Mouse (Mus musculus) T-helper 17 cell (primary cell): ENCODE data around the gene Wrnip1.

ENCODE experiments used
- in situ Hi-C, 2 experiments: fragments of 300-600 bp; cut with MboI, MseI; formaldehyde crosslinking; loops; 1 replicate in 1 of 2; 2 replicates in 1 of 2; pipeline ENCODE4 v1.15.1; 2025; ENCODE audit warnings: high pct_unique_total_duplicates in 2 of 2

Gene Wrnip1

DNA sequence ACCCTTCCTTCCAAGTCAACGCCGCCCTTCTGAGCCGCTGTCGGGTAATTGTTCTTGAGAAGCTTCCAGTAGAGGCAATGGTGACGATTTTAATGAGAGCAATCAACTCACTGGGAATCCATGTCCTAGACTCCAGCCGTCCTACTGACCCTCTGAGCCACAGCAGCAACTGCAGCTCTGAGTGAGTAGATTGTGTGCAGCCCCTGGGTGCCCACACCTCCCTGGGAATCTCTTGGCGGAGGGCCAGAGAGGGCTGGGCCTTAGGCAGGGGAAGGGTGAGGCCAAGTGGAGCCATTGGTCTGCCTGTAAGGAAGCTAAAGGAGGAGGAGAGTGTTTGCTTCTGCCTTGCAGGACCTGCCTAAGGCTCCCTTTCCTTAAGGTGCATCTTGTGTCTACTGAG lies 5.0 kb downstream of the Wrnip1 start:
- in situ Hi-C loops = no loop called here

- in situ Hi-C loops = no loop called here
Observed at GRCm38 (mm10) chr13:32807624-32808023, 5.8 kb downstream of the Wrnip1 start.

DNA sequence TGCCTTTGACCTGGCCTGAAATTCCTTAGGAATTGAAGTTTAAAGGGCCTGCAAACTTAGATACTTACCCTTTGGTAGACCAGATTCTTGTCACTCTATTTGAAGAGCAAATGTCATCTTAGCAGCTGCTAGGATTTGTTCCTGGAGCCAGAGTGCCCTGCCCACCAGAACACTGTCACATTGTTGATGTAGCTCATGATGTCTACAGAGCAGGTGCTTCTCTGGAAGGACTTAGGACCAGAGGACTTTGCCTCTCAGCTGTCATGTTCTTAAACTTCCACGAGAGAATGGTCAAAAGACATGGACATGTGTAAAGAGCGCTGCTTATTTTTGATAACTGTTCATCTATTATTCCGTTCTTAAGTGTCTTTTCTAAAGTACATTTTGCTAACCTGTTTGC lies 17.4 kb downstream of the Wrnip1 start:
- in situ Hi-C loops = no loop called here

DNA sequence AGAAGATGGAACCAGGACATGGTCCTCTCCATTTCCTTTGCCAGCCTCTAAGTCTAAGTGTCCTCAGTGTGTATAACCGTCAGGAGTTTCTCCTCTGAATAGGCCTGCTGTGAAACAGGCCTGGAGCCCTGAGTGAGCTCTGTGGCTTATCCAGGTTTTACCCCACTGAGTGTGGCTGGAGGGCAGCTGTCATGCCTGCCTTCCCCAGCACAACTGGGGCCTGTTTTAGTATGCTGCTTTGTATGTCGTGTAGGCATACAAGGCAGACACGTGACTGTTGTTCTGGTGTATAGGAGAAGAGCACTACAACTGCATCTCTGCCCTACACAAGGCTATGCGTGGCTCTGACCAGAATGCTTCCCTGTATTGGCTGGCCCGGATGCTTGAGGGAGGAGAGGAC lies 18.1 kb downstream of the Wrnip1 start:
- in situ Hi-C loops = no loop called here

DNA sequence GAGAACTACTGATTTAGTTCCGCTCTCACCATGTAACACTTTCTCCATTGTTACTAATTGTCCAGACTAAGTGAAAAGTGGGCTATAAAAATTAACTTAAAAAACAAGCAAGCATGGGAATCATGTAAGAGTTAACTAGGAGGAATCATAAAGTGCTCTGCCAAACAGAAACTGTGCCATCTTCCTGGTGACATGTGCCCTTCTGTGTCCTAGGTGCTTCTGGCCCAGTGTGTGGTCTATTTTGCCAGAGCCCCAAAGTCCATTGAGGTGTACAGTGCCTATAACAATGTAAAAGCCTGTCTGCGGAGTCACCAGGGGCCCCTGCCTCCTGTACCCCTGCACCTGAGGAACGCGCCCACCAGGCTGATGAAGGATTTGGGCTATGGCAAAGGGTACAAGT lies 19.8 kb downstream of the Wrnip1 start:
- in situ Hi-C loops = no loop called here

- in situ Hi-C loops = no loop called here
Observed at GRCm38 (mm10) chr13:32823126-32823525, 21.3 kb downstream of the Wrnip1 start.

DNA sequence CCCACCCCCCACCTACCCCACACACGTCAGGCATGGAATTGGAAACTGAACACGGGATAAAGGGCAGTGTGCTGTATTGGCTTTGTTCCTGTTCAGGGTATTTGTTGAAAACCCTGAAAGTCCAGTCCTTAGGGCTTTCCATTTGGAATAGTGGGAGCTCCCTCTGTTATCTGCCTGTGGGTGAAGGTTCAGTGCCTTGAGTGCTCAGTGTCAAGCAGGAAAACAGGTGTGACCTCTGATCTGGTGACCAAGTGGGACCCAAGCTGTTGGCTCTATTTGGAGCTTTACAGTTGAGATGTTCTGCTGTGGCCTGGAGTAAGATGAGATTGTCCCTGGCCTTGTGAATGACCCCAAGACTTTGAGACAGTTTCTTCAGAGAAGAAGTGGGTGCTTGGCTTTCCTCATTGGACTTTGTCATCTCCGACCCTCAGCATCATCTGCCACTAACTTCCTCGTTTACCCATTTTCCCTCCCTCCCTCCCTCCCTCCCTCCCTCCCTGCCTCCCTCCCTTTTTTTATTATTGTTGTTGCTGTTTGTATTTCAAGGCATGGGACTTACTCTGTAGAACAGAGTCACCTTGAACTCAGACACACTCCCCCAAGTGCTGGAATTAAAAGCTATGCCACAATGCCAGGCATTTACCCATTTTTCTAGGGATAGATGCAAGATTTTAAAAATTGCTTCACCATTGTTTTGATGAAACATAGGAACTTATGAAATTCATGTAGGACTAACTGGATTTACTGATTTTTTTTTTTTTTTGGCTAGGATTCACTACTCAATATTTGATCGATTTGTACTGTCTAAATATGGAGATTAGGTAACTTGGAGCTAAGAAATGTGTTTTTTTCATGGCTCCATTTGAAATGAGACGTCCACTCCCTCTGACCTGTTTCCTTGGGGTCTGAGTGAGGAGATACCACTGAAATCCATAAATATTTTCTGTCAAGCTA lies 22.8 kb downstream of the Wrnip1 start:
- in situ Hi-C loops = no loop called here

DNA sequence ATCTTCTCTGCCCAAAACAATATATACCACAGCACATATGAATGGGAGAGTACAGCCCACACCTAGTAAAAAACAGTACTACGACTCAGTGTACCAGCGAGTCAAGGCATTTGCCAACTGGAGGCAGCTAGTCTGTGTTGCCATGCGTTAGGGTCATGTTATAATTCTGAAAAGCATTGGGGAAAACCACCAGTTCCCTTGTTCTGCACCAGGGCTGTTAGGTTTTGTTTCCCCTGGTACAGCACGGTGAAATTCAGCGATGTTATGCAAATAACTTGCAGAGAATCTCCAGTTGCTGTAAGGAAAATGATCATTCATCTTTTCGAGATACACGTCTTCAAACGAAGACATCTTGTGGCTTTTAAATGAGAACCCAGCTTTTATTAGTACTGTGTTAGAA lies 23.7 kb downstream of the Wrnip1 start:
- in situ Hi-C loops = no loop called here

GRCm38 (mm10) chr13:32827111-32827822 lies 25.4 kb downstream of the Wrnip1 start:
- in situ Hi-C loops = no loop called here

DNA sequence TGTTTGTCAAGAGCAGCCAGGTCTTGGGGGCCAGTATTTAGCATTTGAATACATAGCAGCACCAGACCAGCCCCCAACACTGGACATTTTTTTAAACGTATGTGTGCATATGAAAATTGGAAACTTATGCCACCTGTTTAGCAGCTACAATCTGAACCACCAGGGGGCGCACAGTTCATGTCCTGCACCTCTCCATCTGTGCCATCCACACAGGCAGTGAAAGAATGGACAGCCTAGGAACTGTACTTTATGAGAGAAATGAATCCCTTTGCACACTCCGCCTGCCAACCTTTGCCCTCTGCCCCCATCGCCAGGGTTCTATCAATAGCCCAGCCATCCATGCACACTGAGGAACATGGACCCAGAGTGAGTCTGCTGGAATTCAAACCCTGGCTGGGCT lies 26.1 kb downstream of the Wrnip1 start:
- in situ Hi-C loops = no loop called here

DNA sequence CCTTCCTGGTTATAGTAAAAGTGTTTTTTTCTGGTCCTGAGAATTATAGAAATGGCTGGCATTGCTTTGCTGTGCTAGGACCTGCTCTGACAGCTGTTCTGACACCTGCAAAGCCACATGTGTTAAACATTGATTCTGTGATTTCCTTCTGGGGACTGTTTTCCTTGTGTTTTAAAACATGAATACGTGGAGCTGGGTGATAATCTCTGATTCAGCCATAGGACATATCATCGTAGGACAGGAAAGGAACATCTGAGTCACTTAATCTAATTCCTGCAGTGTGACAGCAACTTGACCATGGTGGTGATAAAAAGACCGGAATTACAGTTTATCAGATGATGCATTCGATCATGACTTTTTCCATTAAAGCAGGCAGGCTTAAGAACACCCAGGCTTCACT lies 27.0 kb downstream of the Wrnip1 start:
- in situ Hi-C loops = no loop called here

DNA sequence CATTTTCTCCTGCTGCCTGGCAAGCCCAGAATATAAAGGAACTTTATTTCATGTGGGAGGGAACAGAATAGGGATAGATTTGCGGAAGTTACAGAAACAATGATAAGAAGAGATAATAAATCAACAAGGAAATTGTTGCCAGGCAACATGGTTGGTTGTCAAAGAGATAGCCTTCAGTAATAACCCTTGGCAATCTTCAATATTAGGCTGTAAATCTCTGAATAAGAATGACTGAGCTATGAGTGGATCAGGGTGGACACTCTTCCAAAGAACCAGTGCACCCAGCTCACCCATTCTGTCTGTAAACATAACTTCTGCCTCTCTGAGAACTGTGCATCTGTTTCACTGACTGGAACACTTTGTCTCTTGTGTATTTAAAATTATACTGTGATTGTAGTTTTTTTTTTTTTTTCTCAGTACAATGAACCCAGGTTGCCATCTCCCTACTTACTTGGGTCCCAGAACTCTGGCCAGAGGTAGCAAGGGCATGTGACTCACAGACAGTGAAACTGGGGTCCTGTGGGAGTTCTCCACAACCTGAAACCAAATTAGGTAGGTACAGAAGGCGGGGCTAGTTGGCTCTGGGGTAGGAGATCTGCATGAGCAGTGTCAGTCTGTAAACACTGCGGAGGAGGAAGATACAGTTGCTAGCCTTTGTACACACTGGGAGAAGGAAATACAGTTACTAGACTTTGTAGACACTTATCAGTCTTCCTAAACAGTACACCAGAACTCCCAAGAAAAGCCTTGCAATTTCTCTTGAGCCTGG lies 29.9 kb downstream of the Wrnip1 start:
- in situ Hi-C loops = no loop called here

DNA sequence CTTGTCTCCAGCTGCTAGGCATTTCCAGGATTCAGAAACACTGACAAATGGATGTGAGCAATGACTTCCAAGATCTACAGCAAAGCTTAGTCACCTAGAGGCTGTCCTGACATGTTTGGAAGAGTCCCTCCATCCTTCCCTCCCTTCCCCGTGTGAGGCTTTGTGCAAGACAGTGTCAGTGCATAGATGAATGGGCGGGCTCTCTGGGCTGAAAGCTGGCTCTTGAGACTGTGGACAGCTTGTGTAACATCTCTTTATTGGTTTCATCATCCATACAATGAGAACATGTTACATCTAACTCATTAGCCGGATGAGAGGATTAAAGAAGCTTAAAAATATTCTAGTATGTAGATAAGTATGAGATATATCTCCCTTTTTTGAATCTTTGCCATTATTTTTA lies 30.9 kb downstream of the Wrnip1 start:
- in situ Hi-C loops = no loop called here

GRCm38 (mm10) chr13:32833237-32833636 lies 31.4 kb downstream of the Wrnip1 start:
- in situ Hi-C loops = no loop called here

GRCm38 (mm10) chr13:32834513-32834912 lies 32.7 kb downstream of the Wrnip1 start:
- in situ Hi-C loops = no loop called here

- in situ Hi-C loops = no loop called here
Observed at GRCm38 (mm10) chr13:32839314-32839713, 37.5 kb downstream of the Wrnip1 start.

GRCm38 (mm10) chr13:32841349-32841748 lies 39.5 kb downstream of the Wrnip1 start:
- in situ Hi-C loops = no loop called here

- in situ Hi-C loops = no loop called here
Observed at GRCm38 (mm10) chr13:32846221-32846620, 44.4 kb downstream of the Wrnip1 start.

DNA sequence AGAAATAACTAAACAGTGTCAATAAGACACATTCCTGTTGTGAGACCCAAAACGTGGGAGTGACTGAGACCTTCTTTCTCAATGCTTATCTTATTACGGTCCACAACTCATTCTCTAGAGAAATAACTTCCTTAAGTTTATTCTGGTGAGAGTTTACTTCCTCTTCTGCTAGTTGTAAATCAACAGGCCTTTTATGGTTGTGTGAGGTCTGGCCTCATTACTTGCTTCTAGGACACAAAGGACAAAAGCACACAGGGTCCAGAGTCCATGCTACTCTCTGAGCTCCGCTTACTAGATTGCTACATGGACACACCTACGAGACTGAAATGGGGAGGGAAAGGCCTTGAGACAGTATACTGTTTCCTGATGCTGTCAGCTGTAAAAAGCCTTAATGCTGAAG lies 47.3 kb downstream of the Wrnip1 start:
- in situ Hi-C loops = no loop called here

- in situ Hi-C loops = loop anchor here in 1 of 2 experiments (25.0 kb wide), 2 partner anchors 913 to 1038 kb away; no protein-coding TSS in a partner anchor
Observed at GRCm38 (mm10) chr13:32849531-32850123, 47.8 kb downstream of the Wrnip1 start.

DNA sequence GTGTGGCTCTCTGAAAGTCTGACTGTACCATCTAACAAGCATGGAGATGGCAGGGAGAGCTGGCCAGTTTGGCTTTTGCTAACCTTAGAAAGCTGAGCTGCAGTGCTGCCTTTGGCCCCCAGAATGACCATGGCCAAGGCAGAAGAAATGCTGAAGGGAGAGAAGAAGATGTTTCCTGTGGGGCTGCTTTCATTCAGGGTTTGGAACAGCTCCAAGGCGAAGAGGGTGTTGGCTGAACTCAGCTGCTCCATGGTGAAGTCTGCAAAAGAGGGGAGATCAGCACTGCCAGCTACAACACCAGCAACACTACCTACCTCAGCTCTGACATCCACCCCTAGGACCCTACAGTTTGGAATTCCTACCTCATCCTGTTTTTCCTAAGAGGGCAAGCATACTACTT lies 48.3 kb downstream of the Wrnip1 start:
- in situ Hi-C loops = loop anchor here in 1 of 2 experiments (25.0 kb wide), 2 partner anchors 912 to 1037 kb away; no protein-coding TSS in a partner anchor
